ENCODE assay signal across 8 mouse cellular contexts in genomic region chr11:117115346-117116219, GRCm38 (mm10). TPM values are rescaled to one million over a fixed set of nuclear protein-coding genes. Genes with fewer than 3 reads are reported as not detected.
A peak's percentile ranks its signal among the peaks of the same experiment; 100 is the strongest.
DNase-seq lines count a peak whose midpoint lies in the region; ATAC-seq lines count a peak whose summit lies in the region.

No protein-coding gene starts in this region.

- 0 out of 2 replicates have a peak, but pooled peaks cover 5% of the 10 kb centered on the region for H3K9me3 ChIP-seq in heart, embryonic 13.5 days
- H3K9me3 ChIP-seq in limb, embryonic 10.5 days (replicated peaks), result no peaks in the 10 kb centered on the region
- no peaks in the 10 kb centered on the region for H3K9me3 ChIP-seq in midbrain, embryonic 11.5 days (ENCODE audit: control insufficient read depth, low read length)

- peak overlapping the region; percentile 100 for H3K27ac ChIP-seq in heart, embryonic 13.5 days (replicated peaks)
- peak overlapping the region; percentile 95 for H3K27ac ChIP-seq in limb, embryonic 10.5 days
- H3K27ac ChIP-seq in midbrain, embryonic 11.5 days (ENCODE audit: low read depth, low read length), result peak overlapping the region; percentile 97

- peaks cover 67% of the 10 kb centered on the region for H3K4me1 ChIP-seq in heart, embryonic 13.5 days
- H3K4me1 ChIP-seq in limb, embryonic 10.5 days, result peaks cover 76% of the 10 kb centered on the region
- H3K4me1 ChIP-seq in midbrain, embryonic 11.5 days (ENCODE audit: control insufficient read depth, insufficient read depth, low read length), result peaks cover 30% of the 10 kb centered on the region

- DNase-seq in layer of hippocampus, adult 8-10 months (ENCODE audit: low spot score in 2 of 2), result peak; percentile 70 to 76
- DNase-seq in layer of hippocampus, postnatal 36 days, result no peak
- peak; percentile 39 for DNase-seq in MEL-GATA-1-ER (ENCODE audit: extremely low read depth, low read depth)
- peak; percentile 69 for DNase-seq in embryo, embryonic 11 days
- DNase-seq in limb, embryonic 10.5 days (ENCODE audit: low spot score), result peak; percentile 55
- DNase-seq in midbrain, embryonic 11.5 days (ENCODE audit: low spot score, missing footprints), result peak; percentile 94

- peak overlapping the region; percentile 76 for H3K4me2 ChIP-seq in heart, embryonic 13.5 days
- peak overlapping the region; percentile 81 for H3K4me2 ChIP-seq in midbrain, embryonic 11.5 days

- peak overlapping the region; percentile 91 for H3K9ac ChIP-seq in heart, embryonic 13.5 days
- peak overlapping the region; percentile 84 for H3K9ac ChIP-seq in midbrain, embryonic 11.5 days (ENCODE audit: low read length)

- under 1% methylated on average over 53 of the region's 54 CpGs for WGBS in heart, embryonic 13.5 days
- WGBS in limb, embryonic 10.5 days, result 1% methylated on average over 54 of the region's 54 CpGs
- 2% methylated on average over 51 of the region's 54 CpGs for WGBS in midbrain, embryonic 11.5 days

- ATAC-seq in heart, embryonic 13.5 days (ENCODE audit: extremely low read depth, insufficient number of reproducible peaks, low FRiP score, low TSS enrichment), result no peak; the same call in 1 of the 2 replicates
- ATAC-seq in midbrain, embryonic 11.5 days (ENCODE audit: low FRiP score), result peak; percentile 81; the same call in 1 of the 2 replicates
- ATAC-seq in megakaryocyte progenitor cell, adult 5-6 weeks (replicated peaks; ENCODE audit: poor library complexity), result no peak

- H3K27me3 ChIP-seq in heart, embryonic 13.5 days (replicated peaks), result no peaks in the 10 kb centered on the region
- no peaks in the 10 kb centered on the region for H3K27me3 ChIP-seq in limb, embryonic 10.5 days (ENCODE audit: low read depth, poor library complexity, severe bottlenecking)
- H3K27me3 ChIP-seq in midbrain, embryonic 11.5 days (ENCODE audit: control insufficient read depth, insufficient read depth, low read length), result no peaks in the 10 kb centered on the region

- peaks cover 19% of the 10 kb centered on the region for H3K36me3 ChIP-seq in heart, embryonic 13.5 days
- peaks cover 23% of the 10 kb centered on the region for H3K36me3 ChIP-seq in limb, embryonic 10.5 days
- no peaks in the 10 kb centered on the region for H3K36me3 ChIP-seq in midbrain, embryonic 11.5 days (ENCODE audit: control insufficient read depth, insufficient read depth, low read length)

- H3K4me3 ChIP-seq in heart, embryonic 13.5 days, result peak overlapping the region; percentile 76
- H3K4me3 ChIP-seq in limb, embryonic 10.5 days, result peak overlapping the region; percentile 85
- peak overlapping the region; percentile 83 for H3K4me3 ChIP-seq in midbrain, embryonic 11.5 days (ENCODE audit: low read depth, low read length)

RNA-seq across cellular contexts. Expression of gene Sec14l1, which starts 0.6 kb away (rescaled TPM):
- total RNA-seq in layer of hippocampus, adult 8-10 months (2022), result 100 to 1,000 TPM; 221 to 238 (median 233) TPM
- total RNA-seq in layer of hippocampus, postnatal 36 days (2021), result 100 to 1,000 TPM; 227 to 241 TPM
- 44.5 and 45.3 TPM in 2 replicates for polyA plus RNA-seq in heart, embryonic 13.5 days (2015; fragmentation: Nextera tagmentation; extraction: Ambion mirVana)
- 40.1 and 47.8 TPM in 2 replicates for polyA plus RNA-seq in limb, embryonic 10.5 days (2016; fragmentation: Nextera tagmentation; extraction: Ambion mirVana)
- 32.4 and 36.7 TPM in 2 replicates for polyA plus RNA-seq in midbrain, embryonic 11.5 days (2014; fragmentation: Nextera tagmentation; extraction: Ambion mirVana)
- 9.8 and 11.7 TPM in 2 replicates for total RNA-seq in megakaryocyte progenitor cell, adult 5-6 weeks (2015)
- total RNA-seq in megakaryocyte progenitor cell, adult 5-6 weeks (2017), result 11.4 and 12.9 TPM in 2 replicates

Comparison
In these comparisons a context has a peak if more than half of its experiments do, and no peak if none do; other contexts are left out.
1. DNase-seq: peak in layer of hippocampus, adult 8-10 months (2 of 2), MEL-GATA-1-ER (single experiment), embryo, embryonic 11 days (single experiment), limb, embryonic 10.5 days (single experiment) and midbrain, embryonic 11.5 days (single experiment); none in layer of hippocampus, postnatal 36 days (0 of 2).
2. RNA of gene Sec14l1, which starts 0.6 kb away (total RNA-seq): 227 to 241 TPM in layer of hippocampus, postnatal 36 days and 221 to 238 TPM in layer of hippocampus, adult 8-10 months; 9.8 to 12.9 TPM in megakaryocyte progenitor cell, adult 5-6 weeks; every median in the first group is over 10 times any median in the second.
3. Peak in every context shown above with its lines, with median percentiles within 50 percentile points of each other: H3K27ac ChIP-seq and H3K4me3 ChIP-seq.